Mouse (Mus musculus): Measurements from ENCODE around the gene Plekhh1.

DNA sequence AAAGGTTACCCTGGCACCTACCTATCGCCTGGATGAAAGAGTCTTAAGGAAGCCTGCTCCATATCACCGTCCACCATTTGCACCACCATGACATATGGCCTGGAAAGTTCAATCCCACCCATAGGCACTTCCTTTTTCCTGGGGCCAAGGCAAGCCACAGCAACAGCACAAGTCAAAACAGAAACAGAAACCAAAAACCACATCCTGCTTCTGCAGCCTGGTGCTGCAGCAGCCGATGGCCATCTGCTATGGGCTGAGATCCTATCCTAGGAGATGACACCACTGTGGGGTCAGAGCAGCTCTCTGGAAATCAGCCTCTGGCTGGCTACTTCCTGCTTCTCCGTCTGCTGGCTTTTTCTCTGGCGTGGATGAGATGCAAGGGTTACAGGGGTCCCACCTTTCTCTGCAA lies 48.3 kb upstream of the Plekhh1 start:
- TF ChIP-seq JUND (IDR thresholded peaks at IDR 0.05; ENCODE audit: low read depth, low read length) (no peak), USF2 (IDR thresholded peaks at IDR 0.05; ENCODE audit: borderline replicate concordance in 1 of 2, insufficient read depth in 1 of 2, low read depth in 1 of 2, low read length in 2 of 2) (no peak), MAZ (IDR thresholded peaks at IDR 0.05; ENCODE audit: low read depth, low read length) (no peak), POLR2A (IDR thresholded peaks at IDR 0.05; ENCODE audit: control insufficient read depth in 1 of 2, insufficient read depth in 1 of 2, low read depth in 1 of 2, low read length in 2 of 2, poor library complexity in 1 of 2) (0 out of 4 replicates have a peak, but pooled peaks of 1 of the 2 experiments have one; percentile 34), MAX (IDR thresholded peaks at IDR 0.05; ENCODE audit: low read length) (peak; percentile 51; the same call in 1 of the 2 replicates)

Measured in MEL (cell line).